Comparison of ENCODE assay signal across 8 mouse cellular contexts in genomic region chr8:72722769-72723650, GRCm38 (mm10). TPM values are rescaled to one million over a fixed set of nuclear protein-coding genes. Genes with fewer than 3 reads are reported as not detected.
DNase-seq lines count a peak whose midpoint lies in the region; ATAC-seq and TF ChIP-seq lines count a peak whose summit lies in the region.

TSS of gene Sin3b (plus strand) at chr8:72723285.

- TF ChIP-seq CTCF in C2C12 (IDR thresholded peaks at IDR 0.05; ENCODE audit: control insufficient read depth, insufficient read depth, insufficient read length), result no peak
- no peak for TF ChIP-seq CTCF in kidney, postnatal 0 days (IDR thresholded peaks at IDR 0.05; ENCODE audit: low read depth)

- H3K27ac ChIP-seq in heart, embryonic 12.5 days (ENCODE audit: poor library complexity, severe bottlenecking), result no peak within 1 kb of the TSS
- peak within 1 kb of the TSS; percentile 56 for H3K27ac ChIP-seq in kidney, postnatal 0 days
- H3K27ac ChIP-seq in liver, embryonic 11.5 days (ENCODE audit: low read depth, low read length), result no peak within 1 kb of the TSS
- H3K27ac ChIP-seq in stomach, embryonic 14.5 days (ENCODE audit: low read length), result no peak within 1 kb of the TSS

- H3K79me3 ChIP-seq in C2C12 (ENCODE audit: low read depth), result peaks cover 7% of the 10 kb centered on the region

- ATAC-seq in erythroid progenitor cell, adult 5-6 weeks (replicated peaks; ENCODE audit: low FRiP score, poor library complexity, severe bottlenecking), result peak; percentile 99
- peak; percentile 95 for ATAC-seq in heart, embryonic 12.5 days (ENCODE audit: insufficient number of reproducible peaks, low FRiP score)
- ATAC-seq in kidney, postnatal 0 days (replicated peaks; ENCODE audit: low FRiP score, low read depth), result peak; percentile 98
- ATAC-seq in liver, embryonic 11.5 days (replicated peaks; ENCODE audit: low FRiP score), result peak; percentile 97
- peak; percentile 98 for ATAC-seq in stomach, embryonic 14.5 days (ENCODE audit: insufficient number of reproducible peaks, insufficient read depth, low FRiP score, low read depth)

- peak within 1 kb of the TSS; percentile 94 for H3ac ChIP-seq in C2C12 (ENCODE audit: control insufficient read depth, insufficient read length, low read depth)

- peak within 1 kb of the TSS; percentile 99 for H3K4me2 ChIP-seq in heart, embryonic 12.5 days
- peak within 1 kb of the TSS; percentile 94 for H3K4me2 ChIP-seq in kidney, postnatal 0 days (ENCODE audit: low read length)
- H3K4me2 ChIP-seq in liver, embryonic 11.5 days, result peak within 1 kb of the TSS; percentile 96
- H3K4me2 ChIP-seq in stomach, embryonic 14.5 days (replicated peaks; ENCODE audit: low read depth, low read length), result peak within 1 kb of the TSS; percentile 90

- WGBS in heart, embryonic 12.5 days, result 15% methylated on average over 49 of the region's 56 CpGs
- WGBS in kidney, postnatal 0 days, result 13% methylated on average over 56 of the region's 56 CpGs
- 14% methylated on average over 56 of the region's 56 CpGs for WGBS in liver, embryonic 11.5 days
- 14% methylated on average over 56 of the region's 56 CpGs for WGBS in stomach, embryonic 14.5 days

- H3K36me3 ChIP-seq in C2C12 (ENCODE audit: control insufficient read depth, insufficient read depth), result peaks cover 30% of the 10 kb centered on the region
- peaks cover 35% of the 10 kb centered on the region for H3K36me3 ChIP-seq in heart, embryonic 12.5 days
- H3K36me3 ChIP-seq in kidney, postnatal 0 days (ENCODE audit: insufficient read depth, low read length), result peaks cover 33% of the 10 kb centered on the region
- H3K36me3 ChIP-seq in liver, embryonic 11.5 days (ENCODE audit: control insufficient read depth, insufficient read depth, low read length), result peaks cover 25% of the 10 kb centered on the region
- H3K36me3 ChIP-seq in stomach, embryonic 14.5 days (ENCODE audit: control insufficient read depth, insufficient read depth, low read length), result peaks cover 26% of the 10 kb centered on the region

- H3K4me3 ChIP-seq in C2C12 (ENCODE audit: insufficient read depth, poor library complexity, severe bottlenecking), result peak within 1 kb of the TSS; percentile 99
- peak within 1 kb of the TSS; percentile 96 for H3K4me3 ChIP-seq in heart, embryonic 12.5 days
- H3K4me3 ChIP-seq in kidney, postnatal 0 days (replicated peaks; ENCODE audit: low read depth, low read length), result peak within 1 kb of the TSS; percentile 99
- H3K4me3 ChIP-seq in liver, embryonic 11.5 days (ENCODE audit: low read depth, low read length), result peak within 1 kb of the TSS; percentile 93
- H3K4me3 ChIP-seq in stomach, embryonic 14.5 days (ENCODE audit: low read depth, low read length), result peak within 1 kb of the TSS; percentile 94

- H3K4me1 ChIP-seq in heart, embryonic 12.5 days (replicated peaks), result peaks cover 11% of the 10 kb centered on the region
- H3K4me1 ChIP-seq in kidney, postnatal 0 days (replicated peaks; ENCODE audit: insufficient read depth, low read length), result no peaks in the 10 kb centered on the region; the same call in 1 of the 2 replicates
- peaks cover 10% of the 10 kb centered on the region for H3K4me1 ChIP-seq in liver, embryonic 11.5 days (replicated peaks; ENCODE audit: control insufficient read depth, insufficient read depth, low read length)
- peaks cover 8% of the 10 kb centered on the region for H3K4me1 ChIP-seq in stomach, embryonic 14.5 days (ENCODE audit: control insufficient read depth, insufficient read depth, low read length)

- peak within 1 kb of the TSS; percentile 97 for H3K9ac ChIP-seq in heart, embryonic 12.5 days
- H3K9ac ChIP-seq in kidney, postnatal 0 days (ENCODE audit: low read depth, low read length), result peak within 1 kb of the TSS; percentile 96
- H3K9ac ChIP-seq in liver, embryonic 11.5 days (ENCODE audit: low read depth, low read length), result peak within 1 kb of the TSS; percentile 93
- H3K9ac ChIP-seq in stomach, embryonic 14.5 days (replicated peaks; ENCODE audit: low read depth, low read length), result peak within 1 kb of the TSS; percentile 96

- H3K27me3 ChIP-seq in C2C12 (ENCODE audit: control insufficient read depth, insufficient read depth, insufficient read length), result no peaks in the 10 kb centered on the region
- H3K27me3 ChIP-seq in heart, embryonic 12.5 days (replicated peaks), result no peaks in the 10 kb centered on the region
- H3K27me3 ChIP-seq in kidney, postnatal 0 days (ENCODE audit: insufficient read depth, low read length), result no peaks in the 10 kb centered on the region
- H3K27me3 ChIP-seq in liver, embryonic 11.5 days (replicated peaks; ENCODE audit: control insufficient read depth, insufficient read depth, low read length), result no peaks in the 10 kb centered on the region
- no peaks in the 10 kb centered on the region for H3K27me3 ChIP-seq in stomach, embryonic 14.5 days (ENCODE audit: control insufficient read depth, insufficient read depth, low read length)

- H3K9me3 ChIP-seq in heart, embryonic 12.5 days (replicated peaks), result no peaks in the 10 kb centered on the region
- H3K9me3 ChIP-seq in kidney, postnatal 0 days (replicated peaks; ENCODE audit: low read length), result no peaks in the 10 kb centered on the region
- H3K9me3 ChIP-seq in liver, embryonic 11.5 days (ENCODE audit: control insufficient read depth, low read length), result no peaks in the 10 kb centered on the region
- H3K9me3 ChIP-seq in stomach, embryonic 14.5 days (ENCODE audit: control insufficient read depth, low read depth, low read length), result no peaks in the 10 kb centered on the region

- peaks cover 15% of the 10 kb centered on the region for H3K79me2 ChIP-seq in C2C12 (ENCODE audit: control insufficient read depth, insufficient read depth)

- peak; percentile 71 for DNase-seq in brain, embryonic 18.5 days (ENCODE audit: low read depth, low spot score)
- peak; percentile 95 for DNase-seq in kidney, postnatal 0 days (ENCODE audit: low spot score)
- DNase-seq in liver, embryonic 11.5 days (ENCODE audit: low spot score), result peak; percentile 95
- DNase-seq in naive thymus-derived CD4-positive, alpha-beta T cell, adult 2 months (ENCODE audit: low read depth), result peak; percentile 95

TF ChIP-seq in C2C12, 6 proteins besides CTCF, POLR2A, EP300 and RAD21:
- TF ChIP-seq MYOG (IDR thresholded peaks at IDR 0.05; ENCODE audit: control insufficient read depth, extremely low read depth, insufficient read length) (no peak), CEBPB (IDR thresholded peaks at IDR 0.05; ENCODE audit: low read depth) (no peak), MAX (IDR thresholded peaks at IDR 0.05) (peak; percentile 43)

RNA-seq across cellular contexts. Expression of gene Sin3b, which starts in this region (rescaled TPM):
- 140 TPM for polyA plus RNA-seq in C2C12 (2012; fragmentation: generic; extraction: Trizol)
- 13.8 and 26.3 TPM in 2 replicates for total RNA-seq in erythroid progenitor cell, adult 5-6 weeks (2015; ENCODE audit: low replicate concordance)
- total RNA-seq in erythroid progenitor cell, adult 5-6 weeks (2017; ENCODE audit: low replicate concordance), result 19.5 and 34.8 TPM in 2 replicates
- 147 and 151 TPM in 2 replicates for polyA plus RNA-seq in heart, embryonic 12.5 days (2016; fragmentation: Nextera tagmentation; extraction: Ambion mirVana)
- polyA plus RNA-seq in kidney, postnatal 0 days (2015; fragmentation: Nextera tagmentation; extraction: Ambion mirVana), result 237 and 239 TPM in 2 replicates
- polyA plus RNA-seq in liver, embryonic 11.5 days (2014; fragmentation: Nextera tagmentation; extraction: Ambion mirVana), result 110 TPM in 2 replicates
- polyA plus RNA-seq in stomach, embryonic 14.5 days (2014; fragmentation: Nextera tagmentation; extraction: Ambion mirVana), result 178 and 193 TPM in 2 replicates
